Mouse (Mus musculus) cortical plate, adult 2 months (tissue): ENCODE data around the gene Tcf12.

ENCODE experiments used
- CTCF ChIP-seq: fragments of 200-500 bp; IDR thresholded peaks from 2 replicates; pipeline ENCODE4 v1.5.1; 2011; ENCODE audit warnings: mild to moderate bottlenecking, control low read depth, low read length; ENCODE audit not compliant: insufficient read depth; ENCODE audit errors: extremely low read depth
- POLR2A ChIP-seq: fragments of 200-500 bp; IDR thresholded peaks from 2 replicates; pipeline ENCODE4 v1.6.1; 2011; ENCODE audit warnings: mild to moderate bottlenecking, low read length, control low read depth; ENCODE audit not compliant: insufficient read depth; ENCODE audit errors: extremely low read depth

GRCm38 (mm10) chr9:72129884-72130283 lies 18.2 kb upstream of the Tcf12 start:
- no peak for TF ChIP-seq CTCF
- no peak for TF ChIP-seq POLR2A
